Mouse (Mus musculus) forebrain, embryonic 16.5 days (tissue): ENCODE results near the gene Olfr875. TPM values are rescaled to one million over a fixed set of nuclear protein-coding genes. Genes with fewer than 3 reads are reported as not detected.

ENCODE experiments used
- ATAC-seq: fragments of 200-750 bp; cut with Nextera tagmentation; 2 replicates; pipeline ENCODE4 v1.8.0; 2017; ENCODE audit warnings: mild to moderate bottlenecking, moderate library complexity
- H3K27ac ChIP-seq: fragments of 300-500 bp; sonication (generic); 2 replicates; pipeline ENCODE4 v1.5.1; 2014; ENCODE audit warnings: low read length, control low read depth
- H3K27me3 ChIP-seq: fragments of 300-500 bp; sonication (generic); replicated peaks from 2 replicates; pipeline ENCODE4 v1.6.1; 2014; ENCODE audit warnings: low read length; ENCODE audit not compliant: control insufficient read depth, insufficient read depth
- H3K36me3 ChIP-seq: fragments of 300-500 bp; sonication (generic); 2 replicates; pipeline ENCODE4 v1.6.1; 2014; ENCODE audit not compliant: control insufficient read depth, insufficient read depth
- H3K4me1 ChIP-seq: fragments of 300-500 bp; sonication (generic); replicated peaks from 2 replicates; pipeline ENCODE4 v1.6.1; 2014; ENCODE audit warnings: low read length; ENCODE audit not compliant: control insufficient read depth, insufficient read depth
- H3K4me2 ChIP-seq: fragments of 300-500 bp; sonication (generic); 2 replicates; pipeline ENCODE4 v1.6.1; 2014; ENCODE audit warnings: mild to moderate bottlenecking, low read length, control low read depth
- H3K4me3 ChIP-seq: fragments of 300-500 bp; sonication (generic); replicated peaks from 2 replicates; pipeline ENCODE4 v1.5.1; 2014; ENCODE audit warnings: mild to moderate bottlenecking, low read length, control low read depth
- H3K9ac ChIP-seq: fragments of 300-500 bp; sonication (generic); replicated peaks from 2 replicates; pipeline ENCODE4 v1.6.1; 2014; ENCODE audit warnings: low read depth, low read length, control low read depth
- H3K9me3 ChIP-seq: fragments of 300-500 bp; sonication (generic); 2 replicates; pipeline ENCODE4 v1.6.1; 2016; ENCODE audit warnings: low read length; ENCODE audit not compliant: control insufficient read depth
- WGBS: fragments of 180-500 bp; shearing (Covaris S2); extraction: QIAGEN DNeasy Blood & Tissue Kit; methylation state at CpG from one replicate; pipeline ENCODE4 v1.1.7; 2014; 5-methylcytosine and 5-hydroxymethylcytosine counted together
- polyA plus RNA-seq: library from polyadenylated mRNA; unstranded; fragments of >200 nt; fragmentation: Nextera tagmentation; extraction: Ambion mirVana; gene quantifications from 2 replicates; pipeline ENCODE4 v1.2.1, GENCODE M21; 2015

The Olfr875 gene
- polyA plus RNA-seq = not detected in 2 replicates

- Histone ChIP-seq H3K4me3 (no peak within 1 kb of the TSS), H3K4me2 (no peak within 1 kb of the TSS), H3K27ac (no peak within 1 kb of the TSS), H3K9ac (no peak within 1 kb of the TSS), H3K27me3 (no peaks in the 10 kb centered on the region), H3K9me3 (no peaks in the 10 kb centered on the region), H3K36me3 (no peaks in the 10 kb centered on the region), H3K4me1 (no peaks in the 10 kb centered on the region)
- WGBS = 44% methylated on average over 2 of the region's 2 CpGs
- ATAC-seq = no peak
Measured at GRCm38 (mm10) chr9:37771759-37772158, at the start of gene Olfr875. Gene Olfr875, plus strand, starts transcription at chr9:37771857.

- 94% methylated on average over 1 of the region's 1 CpGs for WGBS
- H3K9ac ChIP-seq = no peak overlapping the region
- no peak for ATAC-seq
- no peaks in the 10 kb centered on the region for H3K4me1 ChIP-seq
- H3K27ac ChIP-seq = no peak overlapping the region
- no peak overlapping the region for H3K4me2 ChIP-seq
- no peaks in the 10 kb centered on the region for H3K36me3 ChIP-seq
- H3K4me3 ChIP-seq = no peak overlapping the region
- no peaks in the 10 kb centered on the region for H3K27me3 ChIP-seq
- H3K9me3 ChIP-seq = no peaks in the 10 kb centered on the region
Measured at GRCm38 (mm10) chr9:37734310-37734709, 37.3 kb upstream of the Olfr875 start.

- H3K9ac ChIP-seq = no peak within 1 kb of the TSS
- H3K9me3 ChIP-seq = no peaks in the 10 kb centered on the region
- ATAC-seq = no peak
- no peaks in the 10 kb centered on the region for H3K27me3 ChIP-seq
- no peak within 1 kb of the TSS for H3K4me3 ChIP-seq
- no peak within 1 kb of the TSS for H3K4me2 ChIP-seq
- no peaks in the 10 kb centered on the region for H3K36me3 ChIP-seq
- no peak within 1 kb of the TSS for H3K27ac ChIP-seq
- H3K4me1 ChIP-seq = no peaks in the 10 kb centered on the region
Measured at GRCm38 (mm10) chr9:37744806-37745205, 26.9 kb upstream of the Olfr875 start, which contains the start of gene Olfr874. Gene Olfr874, plus strand, starts transcription at chr9:37745106.

- Histone ChIP-seq H3K4me2 (0 out of 2 replicates have a peak overlapping the region, but pooled peaks have one; percentile 16), H3K9ac (peak overlapping the region; percentile 17; the same call in 1 of the 2 replicates), H3K27ac (no peak overlapping the region; the same call in 1 of the 2 replicates), H3K9me3 (no peaks in the 10 kb centered on the region), H3K4me1 (peaks cover 9% of the 10 kb centered on the region), H3K36me3 (no peaks in the 10 kb centered on the region), H3K27me3 (no peaks in the 10 kb centered on the region), H3K4me3 (no peak overlapping the region)
- WGBS = 21% methylated on average over 7 of the region's 7 CpGs
- ATAC-seq = peak; percentile 86
Measured at GRCm38 (mm10) chr9:37750319-37751075, 21.2 kb upstream of the Olfr875 start.

GRCm38 (mm10) chr9:37751467-37751866 lies 20.2 kb upstream of the Olfr875 start:
- Histone ChIP-seq H3K4me3 (no peak overlapping the region), H3K4me1 (peaks cover 9% of the 10 kb centered on the region), H3K9ac (no peak overlapping the region), H3K9me3 (no peaks in the 10 kb centered on the region), H3K27ac (no peak overlapping the region), H3K4me2 (no peak overlapping the region), H3K27me3 (no peaks in the 10 kb centered on the region), H3K36me3 (no peaks in the 10 kb centered on the region)
- WGBS = 55% methylated on average over 2 of the region's 2 CpGs
- no peak for ATAC-seq

- 57% methylated on average over 4 of the region's 4 CpGs for WGBS
- H3K4me1 ChIP-seq = peaks cover 9% of the 10 kb centered on the region
- no peaks in the 10 kb centered on the region for H3K27me3 ChIP-seq
- no peak overlapping the region for H3K27ac ChIP-seq
- no peak overlapping the region for H3K9ac ChIP-seq
- no peak for ATAC-seq
- no peak overlapping the region for H3K4me3 ChIP-seq
- H3K4me2 ChIP-seq = no peak overlapping the region
- H3K9me3 ChIP-seq = no peaks in the 10 kb centered on the region
- no peaks in the 10 kb centered on the region for H3K36me3 ChIP-seq
Measured at GRCm38 (mm10) chr9:37752006-37752405, 19.7 kb upstream of the Olfr875 start.

GRCm38 (mm10) chr9:37761728-37762127 lies 9.9 kb upstream of the Olfr875 start:
- peak; percentile 66 for ATAC-seq
- Histone ChIP-seq H3K4me3 (no peak overlapping the region), H3K27me3 (no peaks in the 10 kb centered on the region), H3K27ac (no peak overlapping the region), H3K4me1 (0 out of 2 replicates have a peak, but pooled peaks cover 2% of the 10 kb centered on the region), H3K4me2 (no peak overlapping the region), H3K36me3 (no peaks in the 10 kb centered on the region), H3K9me3 (no peaks in the 10 kb centered on the region), H3K9ac (no peak overlapping the region)
- 45% methylated on average over 2 of the region's 2 CpGs for WGBS

GRCm38 (mm10) chr9:37762541-37762940 lies 9.1 kb upstream of the Olfr875 start:
- Histone ChIP-seq H3K4me3 (no peak overlapping the region), H3K27me3 (no peaks in the 10 kb centered on the region), H3K9ac (no peak overlapping the region), H3K36me3 (no peaks in the 10 kb centered on the region), H3K4me2 (no peak overlapping the region), H3K9me3 (no peaks in the 10 kb centered on the region), H3K27ac (no peak overlapping the region), H3K4me1 (0 out of 2 replicates have a peak, but pooled peaks cover 2% of the 10 kb centered on the region)
- ATAC-seq = no peak
- 61% methylated on average over 2 of the region's 2 CpGs for WGBS

- no peak overlapping the region for H3K4me3 ChIP-seq
Measured at GRCm38 (mm10) chr9:37770661-37771060, 996 bp upstream of the Olfr875 start.

More at GRCm38 (mm10) chr9:37770661-37771060, 996 bp upstream of the Olfr875 start:
- Histone ChIP-seq H3K9me3 (no peaks in the 10 kb centered on the region), H3K27ac (no peak overlapping the region), H3K4me1 (no peaks in the 10 kb centered on the region), H3K4me2 (no peak overlapping the region), H3K36me3 (no peaks in the 10 kb centered on the region), H3K27me3 (no peaks in the 10 kb centered on the region), H3K9ac (no peak overlapping the region)
- WGBS = 83% methylated on average over 2 of the region's 2 CpGs
- ATAC-seq = no peak
